Mouse (Mus musculus) thymus, postnatal 0 days (tissue): ENCODE measurements around the gene Rbm45. TPM values are rescaled to one million over a fixed set of nuclear protein-coding genes. Genes with fewer than 3 reads are reported as not detected.

Experiments used
- DNase-seq: peaks from one replicate; pipeline ENCODE4 v3.0.0-alpha.2; 2015; ENCODE audit warnings: low spot score
- polyA plus RNA-seq: library from polyadenylated mRNA; unstranded; fragments of >200 nt; fragmentation: Nextera tagmentation; extraction: Ambion mirVana; gene quantifications from 2 replicates; pipeline ENCODE4 v1.2.1, GENCODE M21; 2015

Gene Rbm45
- 25.1 and 25.4 TPM in 2 replicates for polyA plus RNA-seq

DNA sequence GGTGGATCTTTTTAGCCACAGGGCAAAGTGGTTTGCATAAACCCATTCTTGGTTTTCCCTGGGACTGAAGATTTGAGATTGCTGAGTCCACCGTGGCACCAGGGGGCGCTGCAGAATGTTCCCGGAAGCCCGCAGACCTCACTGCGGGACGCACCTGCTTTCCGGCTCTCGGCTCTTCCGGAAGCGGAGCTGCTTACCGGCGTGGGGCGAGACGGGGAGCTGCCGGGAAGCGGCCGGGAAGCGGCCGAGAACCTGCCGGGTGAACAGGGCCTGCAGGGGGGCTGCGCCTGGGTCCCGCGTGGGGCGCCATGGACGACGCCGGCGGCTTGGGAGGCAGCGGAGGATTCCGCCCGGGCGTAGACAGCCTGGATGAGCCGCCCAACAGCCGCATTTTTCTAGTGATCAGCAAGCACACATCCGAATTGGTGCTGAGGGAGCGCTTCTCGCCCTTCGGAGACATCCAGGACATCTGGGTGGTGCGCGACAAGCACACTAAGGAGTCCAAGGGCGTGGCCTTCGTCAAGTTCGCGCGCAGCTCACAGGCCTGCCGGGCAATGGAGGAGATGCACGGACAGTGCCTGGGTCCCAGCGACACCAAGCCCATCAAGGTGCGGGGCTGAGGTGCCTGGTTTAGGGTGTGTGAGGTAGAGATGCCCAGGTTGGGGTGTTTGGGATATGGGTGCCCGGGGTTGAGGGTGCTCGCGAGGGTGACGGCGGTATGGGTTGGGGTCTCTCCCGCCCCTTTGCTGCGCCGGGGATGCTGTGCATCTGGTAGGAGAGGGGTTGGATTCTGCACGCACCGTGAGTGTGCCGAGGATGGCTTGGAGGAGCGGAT lies at the start of gene Rbm45:
Rbm45 (plus strand) TSS at position 164 of the 835 bp plus-strand sequence.
- peak; percentile 92 for DNase-seq

DNA sequence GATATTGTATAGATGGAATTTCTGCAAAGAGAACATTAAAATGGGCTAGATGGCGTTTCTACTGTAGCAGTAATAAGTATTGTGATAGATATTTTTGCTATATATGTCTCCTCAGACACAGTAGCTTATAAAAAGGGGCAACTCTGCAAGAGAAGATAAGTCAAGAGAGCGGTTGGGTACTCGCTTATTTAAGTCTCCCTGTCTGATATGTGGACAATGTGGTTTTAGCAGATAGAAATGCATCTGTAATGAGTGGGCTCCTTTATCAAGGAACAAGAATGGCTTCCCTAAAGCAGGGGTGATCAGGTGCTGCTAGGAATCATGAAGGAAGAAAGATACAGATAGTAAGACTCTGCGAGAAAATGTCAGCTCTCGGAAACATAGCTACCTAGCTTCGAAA lies 49.4 kb upstream of the Rbm45 start:
- DNase-seq = no peak

- no peak for DNase-seq
These were observed 46.5 kb upstream of the Rbm45 start for GRCm38 (mm10) chr2:76323185-76323875.

- no peak for DNase-seq
These were observed 45.3 kb upstream of the Rbm45 start for GRCm38 (mm10) chr2:76324463-76324862.

GRCm38 (mm10) chr2:76326161-76326560 lies 43.6 kb upstream of the Rbm45 start:
- DNase-seq = no peak

GRCm38 (mm10) chr2:76330081-76330480 lies 39.7 kb upstream of the Rbm45 start:
- DNase-seq = no peak

- no peak for DNase-seq
These were observed 37.5 kb upstream of the Rbm45 start for GRCm38 (mm10) chr2:76332161-76332805.

DNA sequence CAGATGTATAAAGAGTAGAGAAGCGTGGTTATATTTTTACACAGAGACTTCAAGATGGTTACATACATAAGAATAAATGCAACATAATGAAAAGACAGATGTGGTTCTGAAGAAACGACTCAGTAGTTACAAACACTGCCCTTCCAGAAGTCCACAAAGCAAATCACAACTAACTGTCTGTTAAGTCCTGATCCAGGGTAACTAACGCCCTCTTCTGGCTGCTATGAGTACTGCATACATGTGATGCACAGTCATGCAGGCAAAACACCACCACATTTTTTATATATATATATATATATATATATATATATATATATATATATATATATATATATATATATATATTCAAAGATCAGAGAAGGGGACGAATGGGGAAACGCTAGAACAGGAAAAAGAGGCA lies 35.2 kb upstream of the Rbm45 start:
- no peak for DNase-seq

- DNase-seq = no peak
These were observed 31.3 kb upstream of the Rbm45 start, which contains the start of gene Pde11a for GRCm38 (mm10) chr2:76338215-76339156. Pde11a (minus strand) TSS chr2:76338774.

GRCm38 (mm10) chr2:76342146-76342545 lies 27.6 kb upstream of the Rbm45 start:
- no peak for DNase-seq

- DNase-seq = no peak
These were observed 21.9 kb upstream of the Rbm45 start for GRCm38 (mm10) chr2:76347839-76348238.

GRCm38 (mm10) chr2:76360226-76360625 lies 9.6 kb upstream of the Rbm45 start, which contains the start of gene Cyct:
Cyct (minus strand) TSS chr2:76360450.
- no peak for DNase-seq

- DNase-seq = peak; percentile 5
These were observed 7.7 kb upstream of the Rbm45 start for GRCm38 (mm10) chr2:76362111-76362510.

DNA sequence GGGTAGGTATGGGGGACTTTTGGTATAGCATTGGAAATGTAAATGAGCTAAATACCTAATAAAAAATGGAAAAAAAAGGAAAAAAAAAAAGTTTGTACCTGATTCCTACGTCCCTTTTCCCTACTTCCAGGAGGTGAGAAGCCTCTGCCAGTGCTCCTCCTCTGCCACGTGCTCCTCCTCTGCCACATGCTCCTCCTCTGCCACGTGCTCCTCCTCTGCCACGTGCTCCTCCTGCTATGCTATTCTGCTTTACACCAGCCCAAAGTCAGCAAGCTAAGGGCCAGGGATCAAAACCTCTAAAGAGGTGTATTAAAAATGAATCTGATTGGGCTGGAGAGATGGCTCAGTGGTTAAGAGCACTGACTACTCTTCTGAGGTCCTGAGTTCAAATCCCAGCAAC lies 4.0 kb upstream of the Rbm45 start:
- DNase-seq = no peak

DNA sequence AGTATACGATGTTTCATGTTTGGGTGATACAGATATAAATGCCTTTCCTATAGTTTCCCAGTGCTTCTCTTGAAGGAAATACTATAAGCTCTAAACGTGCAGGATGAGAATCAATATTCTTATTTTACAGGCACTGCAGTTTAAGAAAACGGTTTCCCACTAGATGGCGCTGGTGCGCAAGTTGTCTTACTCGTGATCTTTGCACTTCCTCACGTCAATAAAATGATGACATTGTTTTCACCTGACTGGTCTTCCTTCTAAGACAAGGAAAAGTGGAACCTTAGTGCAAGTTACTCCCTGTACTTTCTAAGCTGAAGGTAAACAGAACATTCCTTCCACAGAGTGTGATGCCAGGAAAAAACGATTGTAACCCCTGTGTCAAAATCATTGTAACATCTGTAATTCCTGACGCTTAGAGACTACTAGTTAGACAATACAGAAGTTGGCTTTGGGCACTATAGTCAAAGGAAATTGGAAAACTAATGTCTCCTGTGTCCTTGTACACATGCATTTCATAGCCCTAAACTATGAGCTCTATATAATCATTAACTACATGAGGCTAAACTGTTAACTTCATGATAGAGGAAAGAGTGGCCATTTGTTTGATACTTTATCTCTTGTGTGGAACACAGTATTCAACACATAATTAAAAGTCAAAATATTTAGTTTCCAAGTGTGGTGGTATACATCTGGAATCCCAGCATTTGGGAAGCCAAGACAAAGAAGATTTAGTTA lies 2.4 kb upstream of the Rbm45 start:
- DNase-seq = peak; percentile 82

DNA sequence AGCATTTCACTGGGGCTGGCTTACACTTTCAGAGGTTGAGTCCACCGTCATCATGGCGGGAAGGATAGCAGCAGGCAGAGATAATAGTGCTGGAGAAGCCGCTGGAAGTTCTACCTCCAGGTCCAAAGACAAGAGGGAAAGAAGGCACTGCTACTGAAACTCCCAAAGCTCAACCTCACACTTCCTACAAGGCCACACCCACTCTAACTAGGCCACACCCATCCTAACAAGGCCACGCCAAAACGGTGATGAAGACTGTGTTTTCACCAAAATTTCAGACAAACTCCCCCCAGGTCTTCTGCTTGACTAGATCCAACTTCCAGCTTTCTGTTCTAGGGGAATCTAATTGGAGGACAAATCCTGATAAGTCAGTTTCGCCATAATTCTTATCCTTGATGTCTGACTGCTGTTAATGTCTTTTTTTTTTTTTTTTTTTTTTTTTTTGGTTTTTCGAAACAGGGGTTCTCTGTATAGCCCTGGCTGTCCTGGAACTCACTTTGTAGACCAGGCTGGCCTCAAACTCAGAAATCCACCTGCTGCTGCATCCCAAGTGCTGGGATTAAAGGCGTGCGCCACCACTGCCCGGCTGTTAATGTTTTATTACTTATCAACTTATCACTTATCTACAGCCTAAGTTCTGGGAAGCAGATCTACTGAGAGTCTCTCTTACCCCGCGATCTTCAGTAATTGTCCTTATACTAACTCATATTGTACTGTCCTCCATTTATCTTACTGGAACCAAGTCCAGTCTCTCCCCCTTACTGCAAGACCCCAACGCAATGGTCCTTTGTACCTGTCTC lies 723 bp upstream of the Rbm45 start:
- no peak for DNase-seq

GRCm38 (mm10) chr2:76370656-76370922 lies 805 bp downstream of the Rbm45 start:
- peak; percentile 14 for DNase-seq

DNA sequence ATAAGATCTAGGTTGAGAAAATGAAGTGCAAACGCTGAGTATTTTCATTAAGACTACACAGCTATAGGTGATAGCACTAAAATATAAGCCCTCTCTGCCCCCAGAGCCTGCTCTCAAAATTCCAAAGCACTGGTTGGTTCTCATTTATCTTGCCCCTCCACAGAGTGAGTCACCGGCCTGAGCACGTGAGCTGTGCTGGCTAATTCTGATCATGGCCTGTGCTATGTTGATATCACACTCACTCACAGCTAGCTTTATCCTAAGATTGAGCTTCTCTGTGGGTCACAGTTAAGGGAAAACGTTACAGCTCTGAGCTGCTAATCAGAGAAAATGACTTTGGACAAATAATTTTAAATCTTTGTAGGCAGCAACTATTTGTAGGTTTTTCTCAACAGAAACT lies 2.5 kb downstream of the Rbm45 start:
- no peak for DNase-seq

DNA sequence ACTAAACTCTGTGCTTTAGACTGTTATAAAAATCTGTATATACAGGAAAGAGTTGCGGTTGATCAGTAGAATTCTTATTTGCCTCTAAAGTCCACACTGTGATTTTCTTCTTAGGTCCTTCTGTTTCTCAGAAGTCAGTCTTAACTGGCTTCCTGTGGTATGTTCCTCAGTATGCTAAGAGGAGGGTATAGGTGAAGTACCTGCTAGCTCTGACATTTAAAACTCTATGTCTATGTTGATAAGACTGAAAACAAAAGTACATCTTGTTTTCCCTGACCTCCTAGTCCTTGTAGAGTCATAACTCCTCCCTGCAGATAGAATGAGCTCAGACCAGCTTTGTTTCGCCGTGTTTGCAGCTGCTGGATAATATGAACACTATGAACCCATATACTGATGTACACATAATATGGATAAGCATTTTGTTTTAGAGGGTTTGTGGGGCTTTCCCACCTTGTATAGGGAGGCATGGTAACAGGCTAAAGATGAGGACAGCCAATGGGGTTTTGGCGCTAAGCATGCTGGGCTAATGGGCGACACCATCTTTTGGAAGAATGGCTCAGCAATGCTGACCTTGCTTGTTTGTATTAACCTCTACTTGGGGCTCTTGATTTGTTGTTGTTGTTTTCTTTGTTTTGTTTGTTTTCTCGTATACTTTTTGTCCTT lies 4.9 kb downstream of the Rbm45 start:
- no peak for DNase-seq
